Mouse (Mus musculus): Measurements from ENCODE around the gene Dffa.
"Not testable (repeated sequence)": the region's sequence is repeated elsewhere in the genome, so short reads cannot be mapped to it uniquely, and the experiment has no call there.

The Dffa gene

GRCm38 (mm10) chr4:149148084-149148483, 44.1 kb downstream of the Dffa start:
- DNase-seq (ENCODE audit: low spot score), result no peak

- DNase-seq (ENCODE audit: low spot score), result no peak
These were observed 45.2 kb downstream of the Dffa start for GRCm38 (mm10) chr4:149149196-149149595.

GRCm38 (mm10) chr4:149149611-149150010, 45.7 kb downstream of the Dffa start:
- no peak for DNase-seq (ENCODE audit: low spot score)

GRCm38 (mm10) chr4:149150256-149150655, 46.3 kb downstream of the Dffa start:
- no peak for DNase-seq (ENCODE audit: low spot score)

- no peak for DNase-seq (ENCODE audit: low spot score)
These were observed 46.8 kb downstream of the Dffa start for GRCm38 (mm10) chr4:149150721-149151120.

GRCm38 (mm10) chr4:149154859-149155258, 50.9 kb downstream of the Dffa start:
- DNase-seq (ENCODE audit: low spot score), result no peak

GRCm38 (mm10) chr4:149155711-149156110, 51.8 kb downstream of the Dffa start:
- no peak for DNase-seq (ENCODE audit: low spot score)

- DNase-seq (ENCODE audit: low spot score), result no peak
These were observed 53.5 kb downstream of the Dffa start for GRCm38 (mm10) chr4:149157415-149157973.

GRCm38 (mm10) chr4:149159203-149159602, 55.3 kb downstream of the Dffa start:
- DNase-seq (ENCODE audit: low spot score), result no peak

- DNase-seq (ENCODE audit: low spot score), result no peak
These were observed 55.9 kb downstream of the Dffa start for GRCm38 (mm10) chr4:149159891-149160290.

- no peak for DNase-seq (ENCODE audit: low spot score)
These were observed 57.2 kb downstream of the Dffa start for GRCm38 (mm10) chr4:149161166-149161565.

GRCm38 (mm10) chr4:149163196-149163595, 59.2 kb downstream of the Dffa start:
- DNase-seq (ENCODE audit: low spot score), result no peak

- no peak for DNase-seq (ENCODE audit: low spot score)
These were observed 60.2 kb downstream of the Dffa start for GRCm38 (mm10) chr4:149164150-149164549.

- DNase-seq (ENCODE audit: low spot score), result peak; percentile 95
These were observed 62.4 kb downstream of the Dffa start, which contains the start of gene Pgd for GRCm38 (mm10) chr4:149166215-149166946. TSS of gene Pgd (minus strand) at chr4:149166771.

- peak; percentile 39 for DNase-seq (ENCODE audit: low spot score)
These were observed 63.1 kb downstream of the Dffa start for GRCm38 (mm10) chr4:149166957-149167611.

- no peak for DNase-seq (ENCODE audit: low spot score)
These were observed 64.1 kb downstream of the Dffa start for GRCm38 (mm10) chr4:149168016-149168415.

GRCm38 (mm10) chr4:149169926-149170325, 66.0 kb downstream of the Dffa start:
- not testable (repeated sequence) for DNase-seq (ENCODE audit: low spot score)
